Mouse (Mus musculus) olfactory bulb, adult 2 months (tissue): ENCODE results near the gene Synpo2l. TPM values are rescaled to one million over a fixed set of nuclear protein-coding genes. Genes with fewer than 3 reads are reported as not detected.
A peak's percentile ranks its signal among the peaks of the same experiment; 100 is the strongest.

Source experiments
- H3K27ac ChIP-seq: fragments of 200-500 bp; 2 replicates; pipeline ENCODE4 v1.5.1; 2012; ENCODE audit warnings: low read depth, low read length; ENCODE audit not compliant: insufficient read depth
- H3K4me1 ChIP-seq: fragments of 200-500 bp; 2 replicates; pipeline ENCODE4 v1.6.1; 2012; ENCODE audit warnings: low read length; ENCODE audit not compliant: control insufficient read depth, insufficient read depth
- H3K4me3 ChIP-seq: fragments of 200-500 bp; 2 replicates; pipeline ENCODE4 v1.5.1; 2012; ENCODE audit warnings: mild to moderate bottlenecking, low read depth, low read length, moderate library complexity; ENCODE audit not compliant: insufficient read depth
- CTCF ChIP-seq: fragments of 200-500 bp; IDR thresholded peaks from 2 replicates; pipeline ENCODE4 v1.5.1; 2012; ENCODE audit warnings: low read depth, mild to moderate bottlenecking, low read length, moderate library complexity; ENCODE audit not compliant: insufficient read depth
- POLR2A ChIP-seq: fragments of 200-500 bp; IDR thresholded peaks from 2 replicates; pipeline ENCODE4 v1.6.1; 2012; ENCODE audit warnings: mild to moderate bottlenecking, low read depth, low read length, moderate library complexity; ENCODE audit not compliant: insufficient read depth
- WGBS: fragments of 180-500 bp; shearing (Covaris S2); methylation state at CpG from one replicate; pipeline ENCODE4 v1.1.7; 2018; 5-methylcytosine and 5-hydroxymethylcytosine counted together
- polyA plus RNA-seq: library from polyadenylated mRNA; stranded (reverse); fragments of >200 nt; gene quantifications from 2 replicates; pipeline ENCODE4 v1.2.4, GENCODE M21; 2012; ENCODE audit warnings: low replicate concordance; ENCODE audit not compliant: missing spikeins, insufficient read depth, insufficient read length

Synpo2l gene
- polyA plus RNA-seq, 1 experiment, result not detected

- no peak overlapping the region for H3K27ac ChIP-seq
- TF ChIP-seq CTCF (no peak), POLR2A (no peak)
- H3K4me3 ChIP-seq, result no peak overlapping the region
- 68% methylated on average over 3 of the region's 3 CpGs for WGBS
- H3K4me1 ChIP-seq, result peaks cover 7% of the 10 kb centered on the region; the same call in 1 of the 2 replicates
Observed at GRCm38 (mm10) chr14:20682498-20682897, 14.3 kb upstream of the Synpo2l start.

DNA sequence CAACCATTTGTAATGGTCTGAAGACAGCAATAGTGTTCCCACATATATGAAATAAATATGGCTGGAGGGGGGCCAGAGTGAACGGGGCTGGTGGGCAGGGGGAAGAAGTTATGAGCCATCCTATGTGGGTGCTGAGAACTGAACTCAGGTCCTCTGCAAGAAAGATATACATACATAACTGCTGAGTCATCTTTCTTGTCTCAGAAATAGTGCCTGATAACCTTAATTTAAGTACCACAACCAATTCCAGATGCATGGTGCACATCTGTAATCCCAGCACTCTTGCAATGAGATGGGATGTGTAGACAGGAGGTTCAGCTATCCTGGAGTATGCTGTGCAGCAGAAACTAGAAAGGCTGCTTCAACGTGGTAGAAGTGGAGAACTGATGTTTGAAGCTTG is 13.6 kb upstream of the Synpo2l start:
- Histone ChIP-seq H3K4me3 (no peak overlapping the region), H3K4me1 (peaks cover 7% of the 10 kb centered on the region; the same call in 1 of the 2 replicates), H3K27ac (no peak overlapping the region)
- TF ChIP-seq POLR2A (no peak), CTCF (no peak)
- WGBS, result 92% methylated on average over 2 of the region's 2 CpGs

GRCm38 (mm10) chr14:20677906-20678305 is 9.8 kb upstream of the Synpo2l start:
- Histone ChIP-seq H3K27ac (no peak overlapping the region), H3K4me3 (no peak overlapping the region), H3K4me1 (no peaks in the 10 kb centered on the region)
- TF ChIP-seq CTCF (no peak), POLR2A (no peak)
- WGBS, result 92% methylated on average over 4 of the region's 4 CpGs

DNA sequence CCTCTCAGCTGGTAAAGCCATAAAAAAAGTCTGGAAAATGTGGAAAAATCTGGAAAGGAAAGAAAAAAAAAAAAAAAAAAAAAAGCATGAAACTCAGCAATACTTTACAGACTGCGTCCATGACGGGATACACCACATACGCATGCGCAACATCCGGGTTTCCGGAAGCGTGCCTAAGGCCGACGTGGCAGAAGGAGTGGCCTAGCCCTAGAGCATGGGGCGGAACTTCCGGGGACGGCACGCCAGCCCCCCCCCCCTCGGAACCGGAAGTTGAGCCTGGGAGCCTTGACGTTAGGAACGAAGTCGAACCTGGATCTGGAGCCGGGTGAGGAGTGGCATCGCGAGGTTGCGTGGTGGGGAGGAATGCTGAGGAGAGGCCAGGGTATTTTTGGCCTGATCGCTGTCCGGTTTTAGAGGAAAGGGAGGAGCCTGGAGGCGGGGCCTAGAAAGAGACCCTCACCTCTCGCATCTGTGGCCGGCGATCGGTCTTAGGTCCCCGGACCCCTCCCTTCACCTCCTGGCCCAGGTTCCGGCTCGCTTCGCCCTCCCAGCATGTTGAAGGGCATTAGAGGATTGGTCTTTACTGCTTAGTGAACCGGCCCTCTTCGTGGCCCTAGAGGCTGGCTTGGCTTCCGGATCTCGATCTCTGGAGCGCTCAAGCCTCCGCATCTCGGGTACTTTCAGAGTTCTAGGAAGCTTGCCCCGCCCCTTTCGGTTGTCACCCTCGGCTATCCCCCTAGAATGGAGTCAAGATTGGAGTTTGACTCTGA is 6.1 kb upstream of the Synpo2l start, which contains the start of gene Sec24c:
Sec24c (plus strand) TSS at position 245 of the 770 bp plus-strand sequence.
- Histone ChIP-seq H3K4me3 (peak within 1 kb of the TSS; percentile 84), H3K4me1 (no peaks in the 10 kb centered on the region), H3K27ac (peak within 1 kb of the TSS; percentile 79)
- under 1% methylated on average over 43 of the region's 43 CpGs for WGBS
- TF ChIP-seq CTCF (no peak), POLR2A (peak; percentile 72; the same call in 1 of the 2 replicates)

GRCm38 (mm10) chr14:20673735-20674063 is 5.5 kb upstream of the Synpo2l start:
- Histone ChIP-seq H3K27ac (peak overlapping the region; percentile 79; the same call in 1 of the 2 replicates), H3K4me1 (no peaks in the 10 kb centered on the region), H3K4me3 (peak overlapping the region; percentile 50)
- WGBS, result 6% methylated on average over 13 of the region's 13 CpGs
- TF ChIP-seq POLR2A (no peak), CTCF (no peak)

DNA sequence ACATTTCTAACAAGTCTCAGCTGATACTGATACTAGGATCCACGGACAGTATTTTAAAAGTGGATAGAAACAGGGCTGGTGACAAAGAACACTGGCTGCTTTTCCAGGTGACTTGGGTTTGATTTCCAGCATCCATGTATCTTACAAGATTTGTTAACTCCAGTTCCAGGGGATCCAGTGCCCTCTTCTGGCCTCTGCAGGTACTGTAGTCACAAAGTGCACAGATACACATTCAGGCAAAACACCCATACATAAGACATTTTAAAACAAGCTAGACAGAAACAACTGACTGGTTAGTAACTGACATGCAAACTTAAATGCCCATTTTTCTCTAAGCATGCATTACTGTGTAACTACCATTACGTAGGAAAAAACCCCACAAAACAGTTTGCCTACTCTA is 4.8 kb upstream of the Synpo2l start:
- WGBS, result 95% methylated on average over 2 of the region's 2 CpGs
- no peak overlapping the region for H3K27ac ChIP-seq
- TF ChIP-seq POLR2A, result no peak
- TF ChIP-seq CTCF, result no peak
- H3K4me1 ChIP-seq, result no peaks in the 10 kb centered on the region
- no peak overlapping the region for H3K4me3 ChIP-seq

- Histone ChIP-seq H3K4me1 (peaks cover 6% of the 10 kb centered on the region), H3K4me3 (no peak overlapping the region), H3K27ac (no peak overlapping the region)
- no peak for TF ChIP-seq CTCF
- no peak for TF ChIP-seq POLR2A
- WGBS, result 82% methylated on average over 1 of the region's 1 CpGs
Observed at GRCm38 (mm10) chr14:20667469-20667868, 685 bp downstream of the Synpo2l start.

- Histone ChIP-seq H3K4me1 (peaks cover 20% of the 10 kb centered on the region), H3K27ac (no peak overlapping the region), H3K4me3 (no peak overlapping the region)
- TF ChIP-seq CTCF (no peak), POLR2A (no peak)
- 15% methylated on average over 3 of the region's 3 CpGs for WGBS
Observed at GRCm38 (mm10) chr14:20664436-20664835, 3.7 kb downstream of the Synpo2l start.

DNA sequence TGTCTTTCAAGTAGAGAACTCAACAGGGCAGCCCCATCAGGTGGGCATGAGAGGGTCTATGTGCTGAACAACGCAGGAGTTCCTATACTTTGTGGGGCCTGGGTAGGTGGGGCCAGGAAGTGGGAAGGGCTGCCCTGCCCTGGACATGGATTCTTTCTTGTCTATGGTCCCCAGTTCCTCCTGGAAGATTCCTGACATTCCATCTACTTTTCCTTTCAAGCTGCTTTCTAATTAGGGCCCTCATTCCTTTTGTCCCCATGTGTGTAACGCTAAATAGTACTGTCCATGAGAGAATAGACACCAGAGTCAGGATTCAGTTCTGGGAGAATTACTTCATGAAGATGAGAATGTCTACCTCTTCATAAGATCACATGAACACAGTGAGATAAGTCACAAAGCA is 4.6 kb downstream of the Synpo2l start:
- no peak overlapping the region for H3K27ac ChIP-seq
- TF ChIP-seq POLR2A (no peak), CTCF (no peak)
- H3K4me1 ChIP-seq, result peaks cover 20% of the 10 kb centered on the region
- 72% methylated on average over 2 of the region's 2 CpGs for WGBS
- no peak overlapping the region for H3K4me3 ChIP-seq
